Mouse (Mus musculus) forebrain, embryonic 12.5 days (tissue): ENCODE measurements around the gene Zfp14. TPM values are rescaled to one million over a fixed set of nuclear protein-coding genes. Genes with fewer than 3 reads are reported as not detected.

Source experiments
- ATAC-seq: fragments of 200-750 bp; cut with Nextera tagmentation; 2 replicates; pipeline ENCODE4 v1.8.0; 2017; ENCODE audit warnings: moderate TSS enrichment; ENCODE audit not compliant: low FRiP score
- H3K27ac ChIP-seq: fragments of 300-500 bp; sonication (generic); 2 replicates; pipeline ENCODE4 v1.5.1; 2016; ENCODE audit warnings: mild to moderate bottlenecking
- H3K27me3 ChIP-seq: fragments of 300-500 bp; sonication (generic); 2 replicates; pipeline ENCODE4 v1.6.1; 2016; ENCODE audit warnings: mild to moderate bottlenecking
- H3K36me3 ChIP-seq: fragments of 300-500 bp; sonication (generic); replicated peaks from 2 replicates; pipeline ENCODE4 v1.6.1; 2016; ENCODE audit warnings: mild to moderate bottlenecking
- H3K4me1 ChIP-seq: fragments of 300-500 bp; sonication (generic); 2 replicates; pipeline ENCODE4 v1.6.1; 2016
- H3K4me2 ChIP-seq: fragments of 300-500 bp; sonication (generic); 2 replicates; pipeline ENCODE4 v1.6.1; 2016; ENCODE audit warnings: mild to moderate bottlenecking, moderate library complexity
- H3K4me3 ChIP-seq: fragments of 300-500 bp; sonication (generic); replicated peaks from 2 replicates; pipeline ENCODE4 v1.5.1; 2016; ENCODE audit warnings: mild to moderate bottlenecking
- H3K9ac ChIP-seq: fragments of 300-500 bp; sonication (generic); 2 replicates; pipeline ENCODE4 v1.6.1; 2016; ENCODE audit warnings: mild to moderate bottlenecking
- H3K9me3 ChIP-seq: fragments of 300-500 bp; sonication (generic); 2 replicates; pipeline ENCODE4 v1.6.1; 2016
- whole genome bisulfite sequencing: fragments of 180-500 bp; shearing (Covaris S2); methylation state at CpG from one replicate; pipeline ENCODE4 v1.1.7; 2016; 5-methylcytosine and 5-hydroxymethylcytosine counted together
- microRNA-seq: library from miRNA; unstranded; fragments of <30 nt; microRNA quantifications from one replicate; pipeline ENCODE4, GENCODE M21; 2017
- polyA plus RNA-seq: library from polyadenylated mRNA; unstranded; fragments of >200 nt; fragmentation: Nextera tagmentation; extraction: Ambion mirVana; gene quantifications from 2 replicates; pipeline ENCODE4 v1.2.1, GENCODE M21; 2016

Gene Zfp14
- polyA plus RNA-seq, 1 experiment from 2014 or later = 6.0 TPM

DNA sequence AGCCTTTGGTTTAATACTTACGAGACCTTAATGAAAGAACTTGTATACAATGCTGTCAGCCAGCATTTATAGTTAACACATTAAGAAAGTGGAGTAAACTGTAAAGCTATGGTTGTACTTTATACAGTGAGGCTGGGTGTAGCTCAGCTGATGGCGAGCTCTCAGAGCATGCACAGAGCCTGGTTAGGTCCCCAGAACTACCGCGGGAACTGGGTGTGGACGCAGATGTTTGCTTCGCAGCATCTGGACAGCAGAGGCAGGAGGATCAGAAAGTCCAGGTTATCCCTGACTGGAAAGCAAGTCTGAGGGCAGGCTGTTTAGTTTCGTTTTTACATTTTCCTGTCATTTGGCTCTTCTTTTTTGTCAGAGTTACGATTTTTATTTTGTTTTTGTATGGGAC is 58.5 kb downstream of the Zfp14 start:
- Histone ChIP-seq H3K9ac (no peak overlapping the region), H3K9me3 (no peaks in the 10 kb centered on the region), H3K36me3 (peaks cover 76% of the 10 kb centered on the region), H3K4me3 (no peak overlapping the region), H3K27ac (no peak overlapping the region), H3K4me1 (no peaks in the 10 kb centered on the region), H3K27me3 (no peaks in the 10 kb centered on the region), H3K4me2 (no peak overlapping the region)
- WGBS = 96% methylated on average over 8 of the region's 8 CpGs
- no peak for ATAC-seq

DNA sequence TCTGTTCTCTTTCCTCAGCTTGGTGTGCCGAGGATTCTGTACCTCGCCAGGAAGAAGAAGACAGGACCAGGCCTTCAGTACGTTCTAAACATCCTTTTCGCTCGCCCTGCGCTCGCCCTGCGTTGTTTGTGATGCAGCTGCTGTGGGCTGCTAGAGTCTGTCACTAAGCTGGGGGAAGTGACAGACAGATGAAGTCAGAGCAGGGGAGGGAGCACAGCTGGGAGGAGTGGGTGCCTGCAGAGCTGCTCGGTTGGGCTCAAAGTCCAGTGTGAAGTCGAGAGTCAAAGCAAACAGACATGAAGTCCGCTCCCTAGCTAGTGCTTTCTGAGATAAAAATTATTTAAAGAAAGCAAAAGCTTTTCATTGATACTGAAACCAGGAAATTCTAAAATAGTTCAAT is 62.1 kb downstream of the Zfp14 start:
- no peaks in the 10 kb centered on the region for H3K27me3 ChIP-seq
- no peaks in the 10 kb centered on the region for H3K9me3 ChIP-seq
- 90% methylated on average over 11 of the region's 11 CpGs for WGBS
- no peak overlapping the region for H3K27ac ChIP-seq
- peaks cover 8% of the 10 kb centered on the region for H3K4me1 ChIP-seq
- peaks cover 61% of the 10 kb centered on the region for H3K36me3 ChIP-seq
- no peak for ATAC-seq
- H3K4me3 ChIP-seq = no peak overlapping the region
- no peak overlapping the region for H3K9ac ChIP-seq
- H3K4me2 ChIP-seq = no peak overlapping the region

DNA sequence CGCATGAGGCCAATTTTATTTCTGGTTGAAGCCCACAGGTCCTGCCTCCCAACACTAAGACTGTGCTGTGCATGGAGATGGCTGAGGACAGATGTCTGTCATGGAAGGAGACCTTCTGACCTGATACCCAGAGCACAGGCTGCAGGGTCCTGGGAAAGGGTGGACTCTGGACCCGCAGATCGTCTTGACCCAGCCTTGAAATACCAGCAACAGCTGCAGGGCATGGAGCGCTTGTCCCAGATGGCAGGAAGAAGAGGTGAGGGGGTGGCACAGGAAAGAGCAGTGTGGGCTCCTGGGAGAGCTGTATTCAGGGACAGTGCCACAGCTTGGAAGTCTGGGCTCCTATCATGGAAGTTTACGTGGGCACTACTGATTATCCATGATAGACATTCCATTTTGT is 63.6 kb downstream of the Zfp14 start:
- Histone ChIP-seq H3K4me2 (no peak overlapping the region), H3K36me3 (peaks cover 50% of the 10 kb centered on the region), H3K27me3 (no peaks in the 10 kb centered on the region), H3K27ac (no peak overlapping the region), H3K9me3 (no peaks in the 10 kb centered on the region), H3K4me3 (no peak overlapping the region), H3K9ac (no peak overlapping the region), H3K4me1 (peaks cover 15% of the 10 kb centered on the region)
- WGBS = 95% methylated on average over 5 of the region's 5 CpGs
- ATAC-seq = no peak

Small RNAs within 50 kb of the gene (microRNA-seq; reads per million reads assigned to microRNA genes)
- gene Gm23368 = not detected

Other genes with a start within 250 kb of the Zfp14 start
- gene Zfp790, start 235.3 kb downstream of the Zfp14 start, polyA plus RNA-seq = 20.7 and 23.0 TPM in 2 replicates
- 11.9 and 12.8 TPM in 2 replicates for gene Zfp940, start 197.7 kb downstream of the Zfp14 start, polyA plus RNA-seq
- gene Zfp420, start 191.4 kb downstream of the Zfp14 start, polyA plus RNA-seq = 10.6 and 12.1 TPM in 2 replicates
- 13.4 and 15.1 TPM in 2 replicates for gene Zfp27, start 144.8 kb downstream of the Zfp14 start, polyA plus RNA-seq
- gene Zfp383, start 143.2 kb downstream of the Zfp14 start, polyA plus RNA-seq = 6.6 and 7.6 TPM in 2 replicates
- gene Zfp74, start 97.3 kb downstream of the Zfp14 start, polyA plus RNA-seq = 15.4 and 16.5 TPM in 2 replicates
- gene Zfp568, start 67.4 kb downstream of the Zfp14 start, polyA plus RNA-seq = 10.3 and 12.1 TPM in 2 replicates
- gene Zfp82, start 21.5 kb upstream of the Zfp14 start, polyA plus RNA-seq = 4.7 and 8.9 TPM in 2 replicates
- 2.7 and 6.9 TPM in 2 replicates for gene Gm26920, start 39.0 kb upstream of the Zfp14 start, polyA plus RNA-seq
- 13.5 and 16.2 TPM in 2 replicates for gene Zfp566, start 39.1 kb upstream of the Zfp14 start, polyA plus RNA-seq
- gene Zfp260, start 43.4 kb upstream of the Zfp14 start, polyA plus RNA-seq = 129 TPM in 2 replicates
- 16.1 and 21.2 TPM in 2 replicates for gene Zfp382, start 70.6 kb upstream of the Zfp14 start, polyA plus RNA-seq
- 23.6 and 25.8 TPM in 2 replicates for gene Zfp146, start 118.4 kb upstream of the Zfp14 start, polyA plus RNA-seq
- 3.0 and 3.7 TPM in 2 replicates for gene Cox7a1, start 132.8 kb upstream of the Zfp14 start, polyA plus RNA-seq
- 44.5 and 51.3 TPM in 2 replicates for gene Capns1, start 147.4 kb upstream of the Zfp14 start, polyA plus RNA-seq
- 164 TPM in 2 replicates for gene Polr2i, start 180.6 kb upstream of the Zfp14 start, polyA plus RNA-seq
- 245 and 256 TPM in 2 replicates for gene Tbcb, start 180.9 kb upstream of the Zfp14 start, polyA plus RNA-seq
- gene Ovol3, start 184.3 kb upstream of the Zfp14 start, polyA plus RNA-seq = 0.28 TPM in 1 of 2 replicates, not detected in the other
- 0.51 and 0.68 TPM in 2 replicates for gene Thap8, start 228.7 kb upstream of the Zfp14 start, polyA plus RNA-seq
- gene Wdr62, start 229.0 kb upstream of the Zfp14 start, polyA plus RNA-seq = 17.2 and 18.6 TPM in 2 replicates
- gene Clip3, start 240.3 kb upstream of the Zfp14 start, polyA plus RNA-seq = 77.2 and 87.9 TPM in 2 replicates